Mouse (Mus musculus): ENCODE results near the gene D630003M21Rik.

- TF ChIP-seq POLR2A (IDR thresholded peaks at IDR 0.05; ENCODE audit: borderline replicate concordance, low read depth, low read length), result no peak
- peak; percentile 50; the same call in 1 of the 2 replicates for TF ChIP-seq CTCF (IDR thresholded peaks at IDR 0.05; ENCODE audit: low read depth, low read length)
These were observed 17.1 kb downstream of the D630003M21Rik start for GRCm38 (mm10) chr2:158211764-158212471.

Data from bone marrow macrophage, adult 2 months (primary cell).